20 mouse cellular contexts compared by ENCODE assay signal in genomic region chr17:30308889-30309288, GRCm38 (mm10).
DNase-seq lines count a peak whose midpoint lies in the region; ATAC-seq and TF ChIP-seq lines count a peak whose summit lies in the region.
"Had no signal": no experiment of that assay in that cellular context is flagged by ENCODE, and none has a peak within 500 bp of the region (broad histone marks: within the 10 kb centered on the region; RNA-seq: fewer than 3 reads in every experiment).

No protein-coding gene starts in this region.

- no peak for ATAC-seq in forebrain, postnatal 0 days
- no peak for ATAC-seq in hindbrain, embryonic 15.5 days (ENCODE audit: low FRiP score, low read depth)
- ATAC-seq in hindbrain, embryonic 16.5 days = no peak
- ATAC-seq in midbrain, embryonic 11.5 days (ENCODE audit: low FRiP score) = no peak
- ATAC-seq in midbrain, embryonic 16.5 days = no peak
- ATAC-seq: CD4-positive, CD25-positive, alpha-beta regulatory T cell, adult 4 months; forebrain, embryonic 13.5 days; intestine, postnatal 0 days had no signal

- H3K4me1 ChIP-seq in forebrain, postnatal 0 days (ENCODE audit: insufficient read depth) = 0 out of 2 replicates have a peak, but pooled peaks cover 4% of the 10 kb centered on the region
- peaks cover 31% of the 10 kb centered on the region for H3K4me1 ChIP-seq in forebrain, embryonic 10.5 days
- H3K4me1 ChIP-seq in hindbrain, embryonic 15.5 days (replicated peaks) = peaks cover 38% of the 10 kb centered on the region
- peaks cover 6% of the 10 kb centered on the region for H3K4me1 ChIP-seq in hindbrain, embryonic 16.5 days (ENCODE audit: control insufficient read depth, insufficient read depth, low read depth, low read length)
- H3K4me1 ChIP-seq in midbrain, embryonic 11.5 days (ENCODE audit: control insufficient read depth, insufficient read depth, low read length) = no peaks in the 10 kb centered on the region
- peaks cover 32% of the 10 kb centered on the region for H3K4me1 ChIP-seq in midbrain, embryonic 16.5 days (ENCODE audit: control insufficient read depth, insufficient read depth, low read length)
- H3K4me1 ChIP-seq: embryonic facial prominence, embryonic 15.5 days had no signal

- H3K4me3 ChIP-seq in forebrain, postnatal 0 days (ENCODE audit: low read depth, low read length) = no peak overlapping the region
- no peak overlapping the region for H3K4me3 ChIP-seq in forebrain, embryonic 10.5 days
- no peak overlapping the region for H3K4me3 ChIP-seq in hindbrain, embryonic 15.5 days
- no peak overlapping the region for H3K4me3 ChIP-seq in hindbrain, embryonic 16.5 days (ENCODE audit: low read length)
- no peak overlapping the region for H3K4me3 ChIP-seq in midbrain, embryonic 11.5 days (ENCODE audit: low read depth, low read length)
- no peak overlapping the region for H3K4me3 ChIP-seq in midbrain, embryonic 16.5 days (ENCODE audit: low read depth, low read length)
- H3K4me3 ChIP-seq: embryonic facial prominence, embryonic 12.5 days; embryonic facial prominence, embryonic 15.5 days; forebrain, embryonic 13.5 days; gastrocnemius, adult 2 months had no signal

- TF ChIP-seq CTCF in forebrain, postnatal 0 days (IDR thresholded peaks at IDR 0.05; ENCODE audit: low read depth) = no peak

- no peak overlapping the region for H3K4me2 ChIP-seq in forebrain, postnatal 0 days (ENCODE audit: low read depth)
- H3K4me2 ChIP-seq in hindbrain, embryonic 15.5 days = no peak overlapping the region
- H3K4me2 ChIP-seq in hindbrain, embryonic 16.5 days (ENCODE audit: low read length) = no peak overlapping the region
- H3K4me2 ChIP-seq in midbrain, embryonic 11.5 days = no peak overlapping the region
- no peak overlapping the region for H3K4me2 ChIP-seq in midbrain, embryonic 16.5 days (ENCODE audit: low read length)
- H3K4me2 ChIP-seq: embryonic facial prominence, embryonic 12.5 days; embryonic facial prominence, embryonic 15.5 days; forebrain, embryonic 13.5 days; heart, embryonic 11.5 days had no signal

- no peak overlapping the region; the same call in 1 of the 2 replicates for H3K27ac ChIP-seq in forebrain, postnatal 0 days (ENCODE audit: low read depth, low read length)
- no peak overlapping the region for H3K27ac ChIP-seq in forebrain, embryonic 10.5 days
- 0 out of 2 replicates have a peak overlapping the region, but pooled peaks have one; percentile 40 for H3K27ac ChIP-seq in hindbrain, embryonic 15.5 days (replicated peaks)
- H3K27ac ChIP-seq in hindbrain, embryonic 16.5 days (ENCODE audit: low read depth, low read length) = no peak overlapping the region
- no peak overlapping the region for H3K27ac ChIP-seq in midbrain, embryonic 11.5 days (ENCODE audit: low read depth, low read length)
- no peak overlapping the region for H3K27ac ChIP-seq in midbrain, embryonic 16.5 days (ENCODE audit: low read length)
- H3K27ac ChIP-seq: embryonic facial prominence, embryonic 12.5 days; embryonic facial prominence, embryonic 15.5 days; forebrain, embryonic 13.5 days; gastrocnemius, adult 2 months had no signal

- no peaks in the 10 kb centered on the region for H3K27me3 ChIP-seq in forebrain, postnatal 0 days (ENCODE audit: insufficient read depth, low read length)
- no peaks in the 10 kb centered on the region for H3K27me3 ChIP-seq in forebrain, embryonic 10.5 days (ENCODE audit: poor library complexity, severe bottlenecking)
- no peaks in the 10 kb centered on the region for H3K27me3 ChIP-seq in hindbrain, embryonic 15.5 days
- no peaks in the 10 kb centered on the region for H3K27me3 ChIP-seq in hindbrain, embryonic 16.5 days (replicated peaks; ENCODE audit: control insufficient read depth, insufficient read depth, low read length)
- no peaks in the 10 kb centered on the region for H3K27me3 ChIP-seq in midbrain, embryonic 11.5 days (ENCODE audit: control insufficient read depth, insufficient read depth, low read length)
- no peaks in the 10 kb centered on the region for H3K27me3 ChIP-seq in midbrain, embryonic 16.5 days (ENCODE audit: control insufficient read depth, insufficient read depth, low read depth, low read length)
- H3K27me3 ChIP-seq: embryonic facial prominence, embryonic 12.5 days; embryonic facial prominence, embryonic 15.5 days; forebrain, embryonic 13.5 days had no signal

- H3K9ac ChIP-seq in forebrain, postnatal 0 days = no peak overlapping the region
- H3K9ac ChIP-seq in hindbrain, embryonic 15.5 days = no peak overlapping the region
- H3K9ac ChIP-seq in hindbrain, embryonic 16.5 days (ENCODE audit: low read depth, low read length) = no peak overlapping the region
- H3K9ac ChIP-seq in midbrain, embryonic 11.5 days (ENCODE audit: low read length) = no peak overlapping the region
- no peak overlapping the region for H3K9ac ChIP-seq in midbrain, embryonic 16.5 days (ENCODE audit: low read depth, low read length)
- H3K9ac ChIP-seq: embryonic facial prominence, embryonic 12.5 days; embryonic facial prominence, embryonic 15.5 days; forebrain, embryonic 13.5 days had no signal

- DNase-seq in forebrain, postnatal 0 days = peak; percentile 52
- no peak for DNase-seq in forebrain, embryonic 10.5 days (ENCODE audit: extremely low spot score, low spot score)
- peak; percentile 60 for DNase-seq in midbrain, embryonic 11.5 days (ENCODE audit: low spot score, missing footprints)
- DNase-seq: adrenal gland, adult 2 months; adrenal gland, postnatal 14 days; cerebellum, adult 11 months; cerebellum, adult 2 months; cerebellum, adult 9-11 months; cerebellum, postnatal 25 days; gastrocnemius, adult 2 months; gastrocnemius, postnatal 14 days had no signal

- no peaks in the 10 kb centered on the region for H3K36me3 ChIP-seq in forebrain, postnatal 0 days (ENCODE audit: insufficient read depth)
- no peaks in the 10 kb centered on the region for H3K36me3 ChIP-seq in forebrain, embryonic 10.5 days (replicated peaks)
- H3K36me3 ChIP-seq in hindbrain, embryonic 15.5 days = no peaks in the 10 kb centered on the region
- no peaks in the 10 kb centered on the region for H3K36me3 ChIP-seq in hindbrain, embryonic 16.5 days (ENCODE audit: control insufficient read depth, insufficient read depth, low read length)
- H3K36me3 ChIP-seq in midbrain, embryonic 11.5 days (ENCODE audit: control insufficient read depth, insufficient read depth, low read length) = no peaks in the 10 kb centered on the region
- H3K36me3 ChIP-seq in midbrain, embryonic 16.5 days (ENCODE audit: control insufficient read depth, insufficient read depth, low read length) = no peaks in the 10 kb centered on the region
- H3K36me3 ChIP-seq: embryonic facial prominence, embryonic 12.5 days; embryonic facial prominence, embryonic 15.5 days had no signal

- no peaks in the 10 kb centered on the region for H3K9me3 ChIP-seq in forebrain, postnatal 0 days (ENCODE audit: low read length)
- H3K9me3 ChIP-seq in forebrain, embryonic 10.5 days = no peaks in the 10 kb centered on the region
- H3K9me3 ChIP-seq in hindbrain, embryonic 15.5 days = no peaks in the 10 kb centered on the region
- no peaks in the 10 kb centered on the region for H3K9me3 ChIP-seq in hindbrain, embryonic 16.5 days (ENCODE audit: control insufficient read depth, low read length)
- H3K9me3 ChIP-seq in midbrain, embryonic 11.5 days (ENCODE audit: control insufficient read depth, low read length) = no peaks in the 10 kb centered on the region
- H3K9me3 ChIP-seq in midbrain, embryonic 16.5 days (replicated peaks; ENCODE audit: control insufficient read depth, low read length, poor library complexity, severe bottlenecking) = no peaks in the 10 kb centered on the region
- H3K9me3 ChIP-seq: embryonic facial prominence, embryonic 12.5 days; embryonic facial prominence, embryonic 15.5 days; forebrain, embryonic 13.5 days had no signal

- WGBS in forebrain, postnatal 0 days = 46% methylated on average over 4 of the region's 4 CpGs
- WGBS in forebrain, embryonic 10.5 days = 90% methylated on average over 4 of the region's 4 CpGs
- 79% methylated on average over 4 of the region's 4 CpGs for WGBS in hindbrain, embryonic 15.5 days
- 84% methylated on average over 4 of the region's 4 CpGs for WGBS in hindbrain, embryonic 16.5 days
- 91% methylated on average over 4 of the region's 4 CpGs for WGBS in midbrain, embryonic 11.5 days
- 85% methylated on average over 4 of the region's 4 CpGs for WGBS in midbrain, embryonic 16.5 days
